Mouse (Mus musculus) small intestine, adult 2 months (tissue): ENCODE results near the gene Wfdc13. TPM values are rescaled to one million over a fixed set of nuclear protein-coding genes. Genes with fewer than 3 reads are reported as not detected.
"Not testable (repeated sequence)": the region's sequence is repeated elsewhere in the genome, so short reads cannot be mapped to it uniquely, and the experiment has no call there.

Source experiments
- H3K27ac ChIP-seq: fragments of 200-500 bp; 2 replicates; pipeline ENCODE4 v1.5.1; 2012; ENCODE audit warnings: low read depth, low read length, control low read depth, inconsistent platforms; ENCODE audit not compliant: insufficient read depth
- H3K27me3 ChIP-seq: fragments of 200-500 bp; 2 replicates; pipeline ENCODE4 v1.6.1; 2012; ENCODE audit warnings: mild to moderate bottlenecking, moderate library complexity, low read length, inconsistent platforms; ENCODE audit not compliant: control insufficient read depth, insufficient read depth
- H3K36me3 ChIP-seq: fragments of 200-500 bp; 2 replicates; pipeline ENCODE4 v1.6.1; 2012; ENCODE audit warnings: mild to moderate bottlenecking, low read length, control low read depth, inconsistent platforms; ENCODE audit not compliant: control insufficient read depth, insufficient read depth
- H3K4me1 ChIP-seq: fragments of 200-500 bp; 2 replicates; pipeline ENCODE4 v1.6.1; 2012; ENCODE audit warnings: low read length, inconsistent platforms, mixed read lengths; ENCODE audit not compliant: control insufficient read depth, insufficient read depth, insufficient read length
- H3K4me3 ChIP-seq: fragments of 200-500 bp; 2 replicates; pipeline ENCODE4 v1.5.1; 2012; ENCODE audit warnings: low read depth, mild to moderate bottlenecking, control low read depth, inconsistent platforms, low read length, moderate library complexity
- CTCF ChIP-seq: fragments of 200-500 bp; IDR thresholded peaks from 2 replicates; pipeline ENCODE4 v1.5.1; 2012; ENCODE audit warnings: low read depth, mild to moderate bottlenecking, control low read depth, inconsistent platforms, low read length, moderate library complexity, mixed read lengths; ENCODE audit not compliant: insufficient replicate concordance, insufficient read length; ENCODE audit errors: extremely low read depth
- POLR2A ChIP-seq: fragments of 200-500 bp; IDR thresholded peaks from 2 replicates; pipeline ENCODE4 v1.6.1; 2012; ENCODE audit warnings: low read depth, mild to moderate bottlenecking, control low read depth, inconsistent platforms, low read length, moderate library complexity
- WGBS: fragments of 180-500 bp; shearing (Covaris S2); methylation state at CpG from one replicate; pipeline ENCODE4 v1.1.7; 2018; 5-methylcytosine and 5-hydroxymethylcytosine counted together
- polyA plus RNA-seq: library from polyadenylated mRNA; depleted of rRNA; stranded (reverse); fragments of >200 nt; gene quantifications from 2 replicates; pipeline ENCODE4 v1.2.3, GENCODE M21; 2012

Gene Wfdc13
- polyA plus RNA-seq, 1 experiment, result not detected

DNA sequence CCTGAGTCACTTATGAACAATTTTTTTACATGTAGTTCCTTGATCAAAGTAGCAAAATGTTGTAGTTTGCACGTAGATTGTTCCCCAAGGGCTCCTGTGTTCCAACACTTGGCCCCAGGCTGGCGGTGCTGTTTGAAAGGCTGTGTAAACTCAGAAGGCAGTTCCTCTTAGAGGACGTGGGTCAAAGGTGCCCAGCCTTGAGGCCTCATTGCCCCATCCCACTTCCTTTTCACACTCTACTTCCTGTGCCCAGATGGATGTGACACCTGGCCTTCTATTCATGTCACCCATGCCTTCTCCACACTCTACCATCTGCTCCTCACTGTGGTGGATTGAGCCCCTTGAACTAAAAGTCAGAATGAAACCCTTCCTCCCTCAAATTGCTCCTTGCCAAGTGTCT, 5.0 kb upstream of the Wfdc13 start:
- WGBS, result 15% methylated on average over 3 of the region's 3 CpGs
- no peak for TF ChIP-seq CTCF
- no peaks in the 10 kb centered on the region for H3K36me3 ChIP-seq
- no peak overlapping the region for H3K4me3 ChIP-seq
- H3K27me3 ChIP-seq, result no peaks in the 10 kb centered on the region
- H3K4me1 ChIP-seq, result peaks cover 10% of the 10 kb centered on the region
- no peak overlapping the region for H3K27ac ChIP-seq

- peaks cover 2% of the 10 kb centered on the region; the same call in 1 of the 2 replicates for H3K4me1 ChIP-seq
- no peaks in the 10 kb centered on the region for H3K27me3 ChIP-seq
- 77% methylated on average over 4 of the region's 4 CpGs for WGBS
- H3K36me3 ChIP-seq, result no peaks in the 10 kb centered on the region
- no peak for TF ChIP-seq CTCF
- no peak for TF ChIP-seq POLR2A
- H3K4me3 ChIP-seq, result no peak within 1 kb of the TSS
- no peak within 1 kb of the TSS for H3K27ac ChIP-seq
Observed at GRCm38 (mm10) chr2:164698201-164698600, 13.3 kb downstream of the Wfdc13 start, which contains the start of gene Spint4. Spint4 (plus strand) TSS chr2:164698501.

DNA sequence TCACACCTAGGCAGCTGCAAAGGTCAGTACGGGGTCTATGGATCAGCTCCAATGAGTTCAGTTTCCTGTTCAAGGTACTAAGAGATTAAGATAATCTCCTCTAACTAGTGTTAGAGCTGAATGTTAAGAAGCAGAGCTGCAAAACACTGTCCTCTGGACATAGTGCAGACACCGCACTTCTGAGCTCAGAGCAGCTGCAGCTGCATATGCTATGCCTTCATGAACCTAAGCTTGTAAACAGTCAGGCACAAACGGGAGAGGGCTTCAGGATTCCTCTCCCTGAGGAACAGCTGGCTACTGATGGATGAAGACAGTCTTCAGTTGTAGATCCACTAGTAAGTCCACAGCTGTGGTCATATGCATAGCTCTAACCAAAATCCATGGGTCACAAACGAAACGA, 16.1 kb downstream of the Wfdc13 start:
- Histone ChIP-seq H3K27me3 (no peaks in the 10 kb centered on the region), H3K4me1 (peaks cover 8% of the 10 kb centered on the region), H3K27ac (no peak overlapping the region), H3K4me3 (no peak overlapping the region), H3K36me3 (no peaks in the 10 kb centered on the region)
- TF ChIP-seq CTCF, result no peak
- TF ChIP-seq POLR2A, result no peak
- WGBS, result 34% methylated on average over 5 of the region's 5 CpGs

GRCm38 (mm10) chr2:164701761-164702160, 16.9 kb downstream of the Wfdc13 start:
- TF ChIP-seq POLR2A (no peak), CTCF (no peak)
- WGBS, result 85% methylated on average over 5 of the region's 5 CpGs
- Histone ChIP-seq H3K4me3 (no peak overlapping the region), H3K27me3 (no peaks in the 10 kb centered on the region), H3K36me3 (no peaks in the 10 kb centered on the region), H3K27ac (no peak overlapping the region), H3K4me1 (peaks cover 10% of the 10 kb centered on the region)

DNA sequence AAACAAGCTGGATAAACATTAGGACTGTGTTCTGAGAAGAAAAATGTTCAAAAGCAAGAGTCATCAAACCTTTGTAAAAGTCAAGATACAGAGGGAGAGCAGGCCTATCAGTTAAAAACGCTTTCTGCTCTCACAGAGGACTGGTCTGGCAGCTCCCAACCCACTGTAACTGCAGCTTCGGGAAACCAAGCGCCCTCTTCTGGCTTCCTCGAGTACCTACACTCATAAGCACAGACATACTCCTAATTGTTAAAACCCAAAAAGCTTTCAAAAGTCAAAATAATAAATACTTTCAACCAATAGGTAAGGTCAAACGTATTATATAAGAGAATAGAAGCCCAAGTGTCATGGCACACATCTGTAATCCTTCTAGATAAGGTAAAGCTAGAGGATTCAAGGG, 19.3 kb downstream of the Wfdc13 start:
- peaks cover 10% of the 10 kb centered on the region for H3K4me1 ChIP-seq
- no peaks in the 10 kb centered on the region for H3K36me3 ChIP-seq
- WGBS, result 88% methylated on average over 5 of the region's 5 CpGs
- H3K27ac ChIP-seq, result no peak overlapping the region
- H3K4me3 ChIP-seq, result no peak overlapping the region
- H3K27me3 ChIP-seq, result no peaks in the 10 kb centered on the region
- TF ChIP-seq CTCF (peak; percentile 25; the same call in 1 of the 2 replicates), POLR2A (no peak)

DNA sequence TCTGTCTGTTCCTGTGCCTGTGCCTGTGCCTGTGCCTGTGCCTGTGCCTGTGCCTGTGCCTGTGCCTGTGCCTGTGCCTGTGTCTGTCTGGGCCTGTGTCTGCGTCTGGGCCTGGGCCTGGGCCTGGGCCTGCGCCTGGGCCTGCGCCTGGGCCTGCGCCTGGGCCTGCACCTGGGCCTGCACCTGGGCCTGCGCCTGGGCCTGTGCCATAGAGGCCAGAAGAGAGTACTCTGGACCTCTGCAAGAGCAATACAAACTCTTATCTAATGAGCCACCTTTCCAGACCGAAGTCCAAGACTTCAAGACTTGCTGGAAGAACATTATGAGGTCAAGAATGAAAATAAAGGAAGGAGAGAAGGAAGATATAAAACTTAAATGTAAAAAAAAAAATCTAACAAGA, 20.4 kb downstream of the Wfdc13 start:
- Histone ChIP-seq H3K27me3 (no peaks in the 10 kb centered on the region), H3K36me3 (no peaks in the 10 kb centered on the region), H3K27ac (peak overlapping the region; percentile 98), H3K4me3 (no peak overlapping the region), H3K4me1 (peaks cover 10% of the 10 kb centered on the region)
- WGBS, result 42% methylated on average over 6 of the region's 6 CpGs
- no peak for TF ChIP-seq POLR2A
- TF ChIP-seq CTCF, result no peak

DNA sequence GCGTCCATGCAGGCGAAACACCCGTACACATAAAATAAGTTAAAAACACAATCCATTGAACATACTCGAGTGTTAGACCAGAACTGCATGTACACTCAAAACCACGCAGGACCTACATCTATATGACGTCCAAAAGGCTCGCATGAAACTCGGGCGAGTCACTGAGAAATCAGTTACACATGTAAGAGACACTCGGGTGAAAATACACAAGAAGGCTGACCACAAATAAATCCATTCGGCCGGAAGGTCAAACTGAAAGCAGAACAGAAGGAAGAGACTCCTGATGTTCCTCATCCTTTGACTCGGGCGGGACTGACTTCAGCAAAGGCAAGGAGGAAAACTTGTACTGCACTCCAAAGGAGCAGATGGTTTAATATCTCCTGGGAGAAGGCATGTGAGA, 21.1 kb downstream of the Wfdc13 start:
- H3K27ac ChIP-seq, result peak overlapping the region; percentile 41; the same call in 1 of the 2 replicates
- 72% methylated on average over 14 of the region's 14 CpGs for WGBS
- H3K4me3 ChIP-seq, result no peak overlapping the region
- no peaks in the 10 kb centered on the region for H3K27me3 ChIP-seq
- no peaks in the 10 kb centered on the region for H3K36me3 ChIP-seq
- TF ChIP-seq CTCF (no peak), POLR2A (no peak)
- H3K4me1 ChIP-seq, result peaks cover 8% of the 10 kb centered on the region

DNA sequence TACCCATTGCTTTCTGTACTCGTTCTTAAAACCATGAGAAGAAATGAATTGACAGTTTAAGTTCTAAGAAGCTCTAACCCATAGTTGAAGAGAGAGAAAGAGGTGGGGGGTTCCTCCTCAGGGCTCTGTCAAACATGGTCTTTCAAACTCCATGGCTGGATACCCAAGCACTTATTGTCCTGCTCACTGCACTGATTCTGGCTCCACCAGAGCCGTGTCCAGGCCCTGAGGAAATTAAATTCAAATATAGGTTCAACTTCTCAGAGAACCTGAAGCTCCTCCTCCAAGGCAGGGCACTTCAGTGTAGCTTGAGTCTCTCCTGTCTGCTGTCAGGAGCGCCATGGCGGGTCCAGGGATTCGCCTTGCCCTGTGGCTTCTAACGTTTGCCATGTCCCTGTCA, 30.1 kb downstream of the Wfdc13 start, which contains the start of gene Spint5:
Gene Spint5, plus strand, starts transcription at position 301 of the 400 bp plus-strand sequence.
- TF ChIP-seq POLR2A (no peak), CTCF (no peak)
- Histone ChIP-seq H3K36me3 (no peaks in the 10 kb centered on the region), H3K4me1 (no peaks in the 10 kb centered on the region), H3K27me3 (no peaks in the 10 kb centered on the region), H3K4me3 (no peak within 1 kb of the TSS), H3K27ac (no peak within 1 kb of the TSS)
- 83% methylated on average over 6 of the region's 6 CpGs for WGBS

DNA sequence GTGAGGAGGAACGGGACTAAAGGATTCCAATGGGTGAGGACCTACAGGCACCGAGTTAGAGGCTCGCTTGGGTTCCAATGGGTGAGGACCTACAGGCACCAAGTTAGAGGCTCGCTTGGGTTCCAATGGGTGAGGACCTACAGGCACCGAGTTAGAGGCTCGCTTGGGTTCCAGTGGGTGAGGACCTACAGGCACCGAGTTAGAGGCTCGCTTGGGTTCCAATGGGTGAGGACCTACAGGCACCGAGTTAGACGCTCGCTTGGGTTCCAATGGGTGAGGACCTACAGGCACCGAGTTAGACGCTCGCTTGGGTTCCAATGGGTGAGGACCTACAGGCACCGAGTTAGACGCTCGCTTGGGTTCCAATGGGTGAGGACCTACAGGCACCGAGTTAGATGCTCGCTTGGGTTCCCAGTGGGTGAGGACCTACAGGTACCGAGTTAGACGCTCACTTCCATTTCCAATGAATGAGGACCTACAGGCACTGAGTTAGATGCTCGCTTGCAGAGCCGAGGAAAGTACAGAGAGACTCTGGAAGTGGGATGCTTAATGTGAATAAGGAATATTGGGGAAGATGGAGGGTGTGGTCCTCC, 31.4 kb downstream of the Wfdc13 start:
- H3K36me3 ChIP-seq, H3K27ac ChIP-seq, H3K4me3 ChIP-seq, H3K27me3 ChIP-seq, H3K4me1 ChIP-seq: not testable (repeated sequence)
- WGBS, result 94% methylated on average over 23 of the region's 23 CpGs
